Mouse (Mus musculus) neural tube, embryonic 11.5 days (tissue): Measurements from ENCODE around the gene C730034F03Rik. TPM values are rescaled to one million over a fixed set of nuclear protein-coding genes. Genes with fewer than 3 reads are reported as not detected.

ENCODE experiments used
- ATAC-seq: fragments of 200-750 bp; cut with Nextera tagmentation; 2 replicates; pipeline ENCODE4 v1.8.0; 2017; ENCODE audit warnings: moderate number of reproducible peaks, mild to moderate bottlenecking, moderate TSS enrichment, moderate library complexity; ENCODE audit not compliant: insufficient read depth, low FRiP score, low TSS enrichment
- DNase-seq: peaks from one replicate; pipeline ENCODE4 v3.0.0-alpha.2; 2015; ENCODE audit warnings: low spot score
- H3K27ac ChIP-seq: fragments of 300-500 bp; sonication (generic); 2 replicates; pipeline ENCODE4 v1.5.1; 2014; ENCODE audit warnings: low read depth, mild to moderate bottlenecking, low read length
- H3K27me3 ChIP-seq: fragments of 300-500 bp; sonication (generic); 2 replicates; pipeline ENCODE4 v1.6.1; 2014; ENCODE audit warnings: mild to moderate bottlenecking, low read length, mixed read lengths; ENCODE audit not compliant: control insufficient read depth, insufficient read depth
- H3K36me3 ChIP-seq: fragments of 300-500 bp; sonication (generic); 2 replicates; pipeline ENCODE4 v1.6.1; 2014; ENCODE audit warnings: mild to moderate bottlenecking, low read length, moderate library complexity, mixed read lengths; ENCODE audit not compliant: control insufficient read depth, insufficient read depth
- H3K4me1 ChIP-seq: fragments of 300-500 bp; sonication (generic); 2 replicates; pipeline ENCODE4 v1.6.1; 2014; ENCODE audit warnings: low read length, mixed read lengths; ENCODE audit not compliant: control insufficient read depth, insufficient read depth
- H3K4me2 ChIP-seq: fragments of 300-500 bp; sonication (generic); 2 replicates; pipeline ENCODE4 v1.6.1; 2014; ENCODE audit warnings: low read depth, mild to moderate bottlenecking, moderate library complexity
- H3K4me3 ChIP-seq: fragments of 300-500 bp; sonication (generic); 2 replicates; pipeline ENCODE4 v1.5.1; 2014; ENCODE audit warnings: low read depth, low read length
- H3K9ac ChIP-seq: fragments of 300-500 bp; sonication (generic); 2 replicates; pipeline ENCODE4 v1.6.1; 2014; ENCODE audit warnings: mild to moderate bottlenecking, low read length
- H3K9me3 ChIP-seq: fragments of 300-500 bp; sonication (generic); 2 replicates; pipeline ENCODE4 v1.6.1; 2016; ENCODE audit warnings: low read length; ENCODE audit not compliant: control insufficient read depth
- WGBS: fragments of 180-500 bp; shearing (Covaris S2); extraction: QIAGEN DNeasy Blood & Tissue Kit; methylation state at CpG from one replicate; pipeline ENCODE4 v1.1.7; 2014; 5-methylcytosine and 5-hydroxymethylcytosine counted together
- polyA plus RNA-seq: library from polyadenylated mRNA; unstranded; fragments of >200 nt; fragmentation: Nextera tagmentation; extraction: Ambion mirVana; gene quantifications from 2 replicates; pipeline ENCODE4 v1.2.1, GENCODE M21; 2014

C730034F03Rik gene
- polyA plus RNA-seq, 1 experiment from 2014 or later = 2.0 TPM

DNA sequence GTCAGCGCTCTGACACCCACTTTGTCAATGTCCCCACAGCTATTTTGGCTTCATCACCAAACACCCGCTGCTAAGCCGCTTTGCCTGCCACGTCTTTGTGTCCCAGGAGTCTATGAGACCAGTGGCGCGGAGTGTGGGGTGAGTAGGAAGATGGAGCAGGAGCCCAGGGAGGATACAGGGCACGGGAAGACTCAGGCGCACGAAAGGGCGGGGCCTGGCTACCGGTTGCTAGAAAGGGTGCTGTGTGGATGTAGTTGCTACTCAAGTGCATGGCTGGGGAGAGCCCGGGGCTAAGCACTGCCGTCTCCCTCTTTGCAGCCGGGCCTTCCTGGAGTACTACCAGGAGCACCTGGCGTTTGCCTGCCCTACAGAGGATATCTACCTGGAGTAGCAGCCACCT, 31.9 kb downstream of the C730034F03Rik start:
- no peaks in the 10 kb centered on the region for H3K4me1 ChIP-seq
- no peak for ATAC-seq
- H3K4me2 ChIP-seq = no peak overlapping the region
- H3K9me3 ChIP-seq = no peaks in the 10 kb centered on the region
- no peak for DNase-seq
- 81% methylated on average over 15 of the region's 15 CpGs for WGBS
- peaks cover 5% of the 10 kb centered on the region; the same call in 1 of the 2 replicates for H3K36me3 ChIP-seq
- no peak overlapping the region for H3K4me3 ChIP-seq
- H3K27ac ChIP-seq = no peak overlapping the region
- no peak overlapping the region for H3K9ac ChIP-seq
- no peaks in the 10 kb centered on the region for H3K27me3 ChIP-seq

DNA sequence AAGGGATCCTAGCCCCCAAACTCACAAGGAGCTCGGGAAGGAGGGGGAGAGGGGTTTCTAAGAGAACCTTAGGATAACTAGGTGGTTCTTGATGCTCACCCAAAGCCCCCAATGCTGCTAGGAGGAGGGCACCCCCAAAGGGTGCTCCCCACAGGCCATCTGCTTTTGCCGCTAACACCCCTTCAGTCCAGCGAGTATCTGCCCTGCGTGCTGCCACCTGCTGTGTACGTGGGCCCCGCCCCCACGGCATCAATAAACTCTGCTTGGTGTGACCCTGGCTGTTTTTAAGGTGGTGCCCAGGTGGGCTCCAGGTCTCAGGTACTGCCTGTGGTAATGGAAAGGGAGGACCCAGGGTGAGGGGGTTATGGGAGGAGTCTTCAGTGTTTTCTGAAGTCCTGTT, 32.8 kb downstream of the C730034F03Rik start:
- no peaks in the 10 kb centered on the region for H3K9me3 ChIP-seq
- H3K27ac ChIP-seq = no peak overlapping the region
- no peak overlapping the region for H3K4me2 ChIP-seq
- no peak overlapping the region for H3K9ac ChIP-seq
- H3K4me3 ChIP-seq = no peak overlapping the region
- WGBS = 76% methylated on average over 7 of the region's 7 CpGs
- ATAC-seq = no peak
- H3K27me3 ChIP-seq = no peaks in the 10 kb centered on the region
- no peak for DNase-seq
- H3K36me3 ChIP-seq = 0 out of 2 replicates have a peak, but pooled peaks cover 5% of the 10 kb centered on the region
- H3K4me1 ChIP-seq = no peaks in the 10 kb centered on the region

DNA sequence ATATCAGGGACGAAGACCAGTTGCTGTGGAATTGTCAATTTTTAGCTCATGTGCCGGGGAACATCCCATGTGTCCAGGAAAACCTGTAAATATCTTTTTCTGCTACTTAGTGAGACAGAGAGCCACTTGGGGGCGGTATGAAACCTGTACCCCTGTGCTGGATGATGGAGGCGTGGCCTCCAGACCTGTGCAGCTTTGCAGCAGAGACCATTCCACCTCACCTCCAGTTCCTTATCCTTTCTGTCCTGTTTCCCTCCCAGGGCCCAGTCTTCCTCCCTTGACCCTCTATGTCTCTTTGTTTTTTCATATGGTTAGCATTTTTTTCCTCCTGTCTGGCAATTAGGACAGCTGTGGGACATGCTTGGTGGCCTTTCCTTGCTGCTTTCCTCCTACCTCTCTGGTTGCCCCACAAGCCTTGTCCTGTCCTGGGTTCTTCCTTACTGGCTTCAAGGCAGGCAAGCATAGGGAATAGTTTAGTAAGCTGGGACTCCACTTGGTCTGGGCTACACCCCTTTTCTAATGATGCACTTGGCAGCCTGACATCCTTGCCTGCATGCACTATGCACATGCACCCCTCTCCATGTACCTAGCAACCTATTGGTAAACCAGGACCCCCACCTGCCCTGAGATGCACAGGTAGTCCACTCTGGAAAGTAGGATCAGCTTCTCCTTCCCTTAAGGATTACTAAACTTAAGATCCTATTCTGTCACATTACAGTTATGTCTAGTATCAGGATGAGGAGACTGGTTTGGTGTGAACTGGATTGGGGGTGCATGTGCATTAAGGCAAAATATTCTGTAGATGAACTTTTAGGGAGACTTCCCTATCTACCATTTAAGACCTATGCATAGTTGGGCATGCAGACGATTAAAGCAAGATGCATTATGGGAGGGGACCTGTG, 34.2 kb downstream of the C730034F03Rik start:
- no peak for ATAC-seq
- WGBS = 68% methylated on average over 5 of the region's 5 CpGs
- Histone ChIP-seq H3K27ac (no peak overlapping the region), H3K27me3 (no peaks in the 10 kb centered on the region), H3K4me1 (no peaks in the 10 kb centered on the region), H3K4me3 (no peak overlapping the region), H3K9me3 (no peaks in the 10 kb centered on the region), H3K4me2 (no peak overlapping the region), H3K9ac (no peak overlapping the region), H3K36me3 (0 out of 2 replicates have a peak, but pooled peaks cover under 1% of the 10 kb centered on the region)
- DNase-seq = no peak

DNA sequence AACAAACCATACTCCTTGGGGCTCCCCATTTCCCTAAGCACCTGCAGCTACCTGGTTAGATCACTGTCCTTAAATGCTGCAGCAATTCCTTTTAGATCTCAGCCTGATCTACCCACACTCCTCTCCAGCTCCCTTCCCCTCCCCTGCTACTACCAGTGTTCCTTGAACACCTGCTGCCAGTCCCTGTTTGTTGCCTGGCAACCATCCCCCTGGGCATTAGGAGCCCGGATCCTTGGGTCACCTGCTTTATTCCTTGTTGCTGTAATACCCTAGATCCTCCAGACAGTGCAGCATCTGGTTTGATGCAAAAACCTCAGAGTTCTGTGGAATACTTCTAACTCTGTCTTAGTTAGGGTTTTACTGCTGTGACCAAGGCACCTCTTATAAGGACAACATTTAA, 35.7 kb downstream of the C730034F03Rik start:
- H3K9me3 ChIP-seq = no peaks in the 10 kb centered on the region
- no peaks in the 10 kb centered on the region for H3K36me3 ChIP-seq
- H3K27ac ChIP-seq = no peak overlapping the region
- no peaks in the 10 kb centered on the region for H3K4me1 ChIP-seq
- H3K4me2 ChIP-seq = no peak overlapping the region
- no peaks in the 10 kb centered on the region for H3K27me3 ChIP-seq
- no peak overlapping the region for H3K4me3 ChIP-seq
- no peak overlapping the region for H3K9ac ChIP-seq
- DNase-seq (peak; percentile 29), ATAC-seq (0 out of 2 replicates have a peak, but pooled peaks have one; percentile 23)
- 0% methylated on average over 1 of the region's 1 CpGs for WGBS

DNA sequence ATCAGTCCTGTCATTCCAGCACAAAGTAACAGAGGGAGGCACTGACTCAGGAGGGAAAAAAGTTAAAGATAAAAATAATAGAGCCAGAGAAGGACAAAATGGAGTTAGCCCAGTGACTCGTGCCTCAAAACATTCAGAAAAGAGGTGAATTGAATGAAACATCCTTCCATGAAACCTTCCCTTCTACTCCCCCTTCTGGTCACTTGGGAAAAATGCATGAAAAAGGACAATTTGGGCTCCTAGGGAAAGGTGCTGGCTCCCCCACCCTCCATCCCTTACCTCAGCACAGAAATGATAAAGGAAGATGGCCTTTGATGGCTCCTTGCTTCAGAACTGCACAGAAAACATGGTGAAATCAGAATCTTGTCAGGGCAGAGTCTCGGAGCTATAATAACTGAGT, 39.2 kb downstream of the C730034F03Rik start:
- Histone ChIP-seq H3K27me3 (no peaks in the 10 kb centered on the region), H3K9ac (no peak overlapping the region), H3K4me2 (no peak overlapping the region), H3K27ac (no peak overlapping the region), H3K9me3 (no peaks in the 10 kb centered on the region), H3K4me3 (no peak overlapping the region), H3K36me3 (no peaks in the 10 kb centered on the region), H3K4me1 (no peaks in the 10 kb centered on the region)
- WGBS = 40% methylated on average over 2 of the region's 2 CpGs
- DNase-seq (peak; percentile 20), ATAC-seq (no peak)

DNA sequence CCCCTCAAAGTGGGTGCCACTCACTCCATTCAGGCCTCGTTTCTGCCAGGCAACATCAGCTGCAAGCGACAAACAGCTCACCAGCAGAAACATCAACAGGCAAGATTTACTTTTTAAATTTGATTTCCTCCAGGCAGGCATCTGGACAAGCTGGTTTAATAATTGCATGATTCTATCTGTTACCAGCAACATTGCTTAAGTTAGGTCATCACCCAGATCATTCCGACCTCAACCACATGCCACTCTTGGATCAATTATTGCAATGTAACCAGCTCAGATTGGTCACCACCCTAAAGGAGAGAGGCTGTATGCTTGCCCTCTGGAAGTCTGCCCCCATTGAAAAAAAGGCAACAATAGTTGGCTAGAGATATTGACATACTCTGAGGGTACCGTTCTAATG, 42.1 kb downstream of the C730034F03Rik start:
- H3K4me2 ChIP-seq = no peak overlapping the region
- H3K4me1 ChIP-seq = peaks cover 10% of the 10 kb centered on the region
- H3K27me3 ChIP-seq = no peaks in the 10 kb centered on the region
- 90% methylated on average over 4 of the region's 4 CpGs for WGBS
- H3K36me3 ChIP-seq = no peaks in the 10 kb centered on the region
- no peak overlapping the region for H3K27ac ChIP-seq
- H3K9ac ChIP-seq = no peak overlapping the region
- no peak overlapping the region for H3K4me3 ChIP-seq
- H3K9me3 ChIP-seq = no peaks in the 10 kb centered on the region
- no peak for ATAC-seq
- no peak for DNase-seq

DNA sequence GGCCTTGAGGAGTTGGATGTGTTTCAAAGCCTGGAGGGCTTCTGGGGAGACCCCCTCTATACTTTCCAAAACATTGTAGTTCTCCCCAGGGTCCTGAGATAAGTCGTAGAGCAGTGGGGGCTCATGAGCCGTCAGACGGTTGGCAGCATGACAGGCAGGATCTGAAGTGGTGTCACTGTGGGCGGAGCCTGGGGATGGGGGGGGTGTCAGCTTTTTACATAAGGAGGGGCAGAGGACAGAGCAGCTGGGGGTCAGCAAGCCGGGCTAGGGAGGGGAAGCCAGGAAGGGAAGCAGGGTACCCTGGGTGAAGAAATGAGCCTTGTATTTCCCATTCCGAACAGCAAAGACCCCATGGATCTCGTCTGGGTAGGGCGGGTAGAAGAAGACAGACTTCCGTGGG, 44.0 kb downstream of the C730034F03Rik start:
- WGBS = 84% methylated on average over 9 of the region's 9 CpGs
- Histone ChIP-seq H3K27me3 (no peaks in the 10 kb centered on the region), H3K27ac (no peak overlapping the region), H3K9me3 (no peaks in the 10 kb centered on the region), H3K4me1 (peaks cover 10% of the 10 kb centered on the region), H3K4me2 (no peak overlapping the region), H3K9ac (no peak overlapping the region), H3K36me3 (no peaks in the 10 kb centered on the region), H3K4me3 (no peak overlapping the region)
- DNase-seq (no peak), ATAC-seq (no peak)

DNA sequence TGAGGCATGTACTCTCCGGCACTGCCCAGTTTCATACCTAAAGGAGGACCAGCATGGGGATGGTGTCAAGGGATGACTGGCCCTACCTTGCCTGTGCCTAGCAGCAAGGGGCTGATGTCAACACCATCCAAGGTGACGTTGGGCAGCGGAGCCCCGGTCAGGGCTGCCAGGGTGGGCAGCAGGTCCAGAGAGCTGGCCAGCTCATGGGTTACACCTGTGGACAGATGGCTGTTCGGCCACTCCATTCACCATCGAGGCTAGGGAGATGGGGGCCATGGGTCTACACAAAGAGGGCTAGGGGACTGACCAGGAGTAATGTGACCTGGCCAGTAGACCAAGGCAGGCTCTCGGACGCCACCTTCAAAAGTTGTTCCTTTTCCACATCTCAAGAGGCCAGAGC, 44.5 kb downstream of the C730034F03Rik start:
- WGBS = 94% methylated on average over 8 of the region's 8 CpGs
- no peaks in the 10 kb centered on the region for H3K9me3 ChIP-seq
- no peaks in the 10 kb centered on the region for H3K36me3 ChIP-seq
- no peak overlapping the region for H3K9ac ChIP-seq
- H3K27ac ChIP-seq = no peak overlapping the region
- no peak overlapping the region for H3K4me2 ChIP-seq
- peaks cover 10% of the 10 kb centered on the region for H3K4me1 ChIP-seq
- ATAC-seq (no peak), DNase-seq (no peak)
- no peak overlapping the region for H3K4me3 ChIP-seq
- H3K27me3 ChIP-seq = no peaks in the 10 kb centered on the region
